Mouse (Mus musculus) midbrain, postnatal 0 days (tissue): ENCODE results near the gene Ppp2r2c. TPM values are rescaled to one million over a fixed set of nuclear protein-coding genes. Genes with fewer than 3 reads are reported as not detected.

Source experiments
- ATAC-seq: fragments of 200-750 bp; cut with Nextera tagmentation; 2 replicates; pipeline ENCODE4 v1.8.0; 2017; ENCODE audit warnings: moderate number of reproducible peaks, mild to moderate bottlenecking, moderate TSS enrichment, moderate library complexity; ENCODE audit not compliant: low FRiP score
- DNase-seq: peaks from one replicate; pipeline ENCODE4 v3.0.0-alpha.2; 2015; ENCODE audit warnings: low spot score
- H3K27ac ChIP-seq: fragments of 300-500 bp; sonication (generic); 2 replicates; pipeline ENCODE4 v1.5.1; 2014; ENCODE audit warnings: low read depth, mild to moderate bottlenecking, low read length, mixed read lengths
- H3K27me3 ChIP-seq: fragments of 300-500 bp; sonication (generic); 2 replicates; pipeline ENCODE4 v1.6.1; 2014; ENCODE audit warnings: low read length, control low read depth, mixed read lengths; ENCODE audit not compliant: insufficient read depth
- H3K36me3 ChIP-seq: fragments of 300-500 bp; sonication (generic); 2 replicates; pipeline ENCODE4 v1.6.1; 2014; ENCODE audit warnings: low read length, control low read depth, mixed read lengths; ENCODE audit not compliant: insufficient read depth
- H3K4me1 ChIP-seq: fragments of 300-500 bp; sonication (generic); 2 replicates; pipeline ENCODE4 v1.6.1; 2014; ENCODE audit warnings: mild to moderate bottlenecking, control low read depth, antibody characterized with exemption, low read length, mixed read lengths; ENCODE audit not compliant: insufficient read depth
- H3K4me2 ChIP-seq: fragments of 300-500 bp; sonication (generic); 2 replicates; pipeline ENCODE4 v1.6.1; 2014; ENCODE audit warnings: low read depth, mild to moderate bottlenecking, low read length, mixed read lengths; ENCODE audit not compliant: poor library complexity, severe bottlenecking
- H3K4me3 ChIP-seq: fragments of 300-500 bp; sonication (generic); 2 replicates; pipeline ENCODE4 v1.5.1; 2014; ENCODE audit warnings: low read depth, mild to moderate bottlenecking, low read length, moderate library complexity
- H3K9ac ChIP-seq: fragments of 300-500 bp; sonication (generic); replicated peaks from 2 replicates; pipeline ENCODE4 v1.6.1; 2014; ENCODE audit warnings: mild to moderate bottlenecking, low read length, moderate library complexity, mixed read lengths; ENCODE audit not compliant: poor library complexity, severe bottlenecking
- H3K9me3 ChIP-seq: fragments of 300-500 bp; sonication (generic); 2 replicates; pipeline ENCODE4 v1.6.1; 2016; ENCODE audit warnings: low read length, control low read depth
- CTCF ChIP-seq: IDR thresholded peaks from 2 replicates; pipeline ENCODE4 v1.5.1; 2016; ENCODE audit warnings: antibody characterized with exemption, mild to moderate bottlenecking
- WGBS: fragments of 180-500 bp; shearing (Covaris S2); extraction: QIAGEN DNeasy Blood & Tissue Kit; methylation state at CpG from one replicate; pipeline ENCODE4 v1.1.7; 2014; 5-methylcytosine and 5-hydroxymethylcytosine counted together
- polyA plus RNA-seq: library from polyadenylated mRNA; unstranded; fragments of >200 nt; fragmentation: Nextera tagmentation; extraction: Ambion mirVana; gene quantifications from 2 replicates; pipeline ENCODE4 v1.2.1, GENCODE M21; 2015
- total RNA-seq: library from RNA; depleted of rRNA; stranded (reverse); fragments of >200 nt; gene quantifications from 2 replicates; pipeline ENCODE4 v1.2.3, GENCODE M21; 2014

Ppp2r2c gene
- total and polyA plus RNA-seq, 2 experiments from 2014 or later, result 91.8 to 231 TPM

GRCm38 (mm10) chr5:36950871-36951270 is 82.6 kb downstream of the Ppp2r2c start:
- H3K4me1 ChIP-seq, result peaks cover 3% of the 10 kb centered on the region; the same call in 1 of the 2 replicates
- no peak overlapping the region for H3K4me3 ChIP-seq
- H3K27me3 ChIP-seq, result no peaks in the 10 kb centered on the region
- 59% methylated on average over 2 of the region's 2 CpGs for WGBS
- H3K4me2 ChIP-seq, result no peak overlapping the region
- ATAC-seq (no peak), DNase-seq (no peak)
- peak; percentile 58 for TF ChIP-seq CTCF
- no peaks in the 10 kb centered on the region for H3K9me3 ChIP-seq
- no peak overlapping the region for H3K27ac ChIP-seq
- H3K36me3 ChIP-seq, result peaks cover 40% of the 10 kb centered on the region
- H3K9ac ChIP-seq, result no peak overlapping the region

- no peaks in the 10 kb centered on the region for H3K27me3 ChIP-seq
- no peaks in the 10 kb centered on the region for H3K9me3 ChIP-seq
- no peak for TF ChIP-seq CTCF
- no peaks in the 10 kb centered on the region for H3K4me1 ChIP-seq
- no peak overlapping the region for H3K9ac ChIP-seq
- DNase-seq (no peak), ATAC-seq (no peak)
- H3K27ac ChIP-seq, result no peak overlapping the region
- peaks cover 37% of the 10 kb centered on the region for H3K36me3 ChIP-seq
- 91% methylated on average over 15 of the region's 15 CpGs for WGBS
- no peak overlapping the region for H3K4me2 ChIP-seq
- no peak overlapping the region for H3K4me3 ChIP-seq
These were observed 84.0 kb downstream of the Ppp2r2c start for GRCm38 (mm10) chr5:36952311-36952710.

- DNase-seq, result no peak
- no peak for ATAC-seq
- 24% methylated on average over 4 of the region's 4 CpGs for WGBS
- peak; percentile 63 for TF ChIP-seq CTCF
- H3K9me3 ChIP-seq, result no peaks in the 10 kb centered on the region
- peaks cover 3% of the 10 kb centered on the region; the same call in 1 of the 2 replicates for H3K4me1 ChIP-seq
- peaks cover 22% of the 10 kb centered on the region for H3K36me3 ChIP-seq
- H3K27me3 ChIP-seq, result no peaks in the 10 kb centered on the region
- no peak overlapping the region for H3K27ac ChIP-seq
- H3K4me2 ChIP-seq, result no peak overlapping the region
- H3K4me3 ChIP-seq, result no peak overlapping the region
- H3K9ac ChIP-seq, result no peak overlapping the region
These were observed 87.1 kb downstream of the Ppp2r2c start for GRCm38 (mm10) chr5:36955366-36955765.

DNA sequence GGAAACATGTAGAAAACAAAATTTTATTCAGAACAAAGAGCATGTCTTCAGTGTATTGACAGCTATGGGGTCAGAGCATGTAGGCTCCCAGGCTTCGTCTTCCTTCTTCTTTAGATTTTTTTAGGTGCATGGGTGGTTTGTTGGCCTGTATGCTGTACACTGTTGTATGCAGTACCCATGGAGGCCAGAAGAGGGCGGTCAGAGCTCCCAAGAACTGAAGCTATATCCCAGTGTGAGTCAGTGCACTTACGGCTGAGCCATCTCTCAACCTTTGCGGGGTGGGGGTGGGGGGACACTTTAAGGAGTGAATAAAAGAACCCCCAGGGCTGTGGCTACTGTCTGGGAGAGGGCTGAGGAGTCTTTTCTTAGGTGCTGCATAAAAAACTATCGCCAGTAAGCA is 90.5 kb downstream of the Ppp2r2c start:
- Histone ChIP-seq H3K27me3 (no peaks in the 10 kb centered on the region), H3K9ac (no peak overlapping the region), H3K4me2 (no peak overlapping the region), H3K36me3 (peaks cover 1% of the 10 kb centered on the region; the same call in 1 of the 2 replicates), H3K9me3 (no peaks in the 10 kb centered on the region), H3K27ac (no peak overlapping the region), H3K4me3 (no peak overlapping the region), H3K4me1 (peaks cover 11% of the 10 kb centered on the region; the same call in 1 of the 2 replicates)
- DNase-seq (peak; percentile 77), ATAC-seq (peak; percentile 62)
- 29% methylated on average over 5 of the region's 5 CpGs for WGBS
- TF ChIP-seq CTCF, result peak; percentile 88

DNA sequence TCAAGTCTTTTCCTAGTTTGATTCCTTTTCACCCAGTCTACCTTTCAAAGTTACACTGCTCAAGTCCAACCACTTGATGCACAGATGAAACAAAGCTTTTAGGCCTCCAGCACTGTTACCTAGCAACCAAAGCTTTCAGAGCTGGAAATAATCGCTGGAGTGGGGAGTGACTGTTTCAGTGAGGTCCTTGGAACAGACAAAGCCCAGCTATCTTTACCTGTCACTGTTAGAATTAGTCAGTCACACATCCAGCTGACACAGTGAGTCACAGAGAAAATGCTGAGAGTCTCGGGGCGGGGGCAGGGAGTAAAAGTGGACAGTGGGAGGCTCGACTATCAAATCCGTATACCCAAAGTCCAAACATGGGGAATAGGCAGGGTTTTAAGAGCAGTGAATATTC is 92.2 kb downstream of the Ppp2r2c start:
- Histone ChIP-seq H3K36me3 (no peaks in the 10 kb centered on the region), H3K27ac (peak overlapping the region; percentile 75), H3K4me2 (no peak overlapping the region), H3K4me1 (peaks cover 11% of the 10 kb centered on the region; the same call in 1 of the 2 replicates), H3K4me3 (no peak overlapping the region), H3K9me3 (no peaks in the 10 kb centered on the region), H3K27me3 (no peaks in the 10 kb centered on the region), H3K9ac (peak overlapping the region; percentile 13; the same call in 1 of the 2 replicates)
- 13% methylated on average over 5 of the region's 5 CpGs for WGBS
- peak; percentile 45 for ATAC-seq
- no peak for TF ChIP-seq CTCF
- peak; percentile 82 for DNase-seq

DNA sequence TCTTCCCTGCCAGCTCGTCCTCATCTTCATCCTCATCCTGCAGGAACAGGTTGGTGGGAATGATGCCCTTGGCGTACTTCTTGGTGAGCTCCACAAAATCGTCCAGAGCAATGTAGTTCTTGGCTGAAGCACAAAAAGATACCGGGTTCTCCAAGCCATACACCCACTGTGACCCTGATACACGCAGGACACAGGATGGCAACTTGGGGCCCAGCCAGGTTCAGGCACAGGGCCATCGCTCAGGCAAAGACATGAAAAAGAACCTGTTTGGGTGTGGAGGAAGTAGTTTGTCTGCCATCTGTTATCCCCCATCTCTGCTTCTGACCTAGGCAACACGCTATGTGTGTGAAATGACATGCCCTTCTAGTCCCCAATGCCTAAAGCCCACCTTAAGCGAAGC is 103.3 kb downstream of the Ppp2r2c start:
- 86% methylated on average over 8 of the region's 8 CpGs for WGBS
- H3K9ac ChIP-seq, result no peak overlapping the region
- H3K4me3 ChIP-seq, result no peak overlapping the region

More for the DNA sequence above, 103.3 kb downstream of the Ppp2r2c start:
- Histone ChIP-seq H3K27ac (no peak overlapping the region), H3K9me3 (no peaks in the 10 kb centered on the region), H3K4me2 (no peak overlapping the region), H3K36me3 (peaks cover 17% of the 10 kb centered on the region), H3K27me3 (no peaks in the 10 kb centered on the region), H3K4me1 (no peaks in the 10 kb centered on the region)
- ATAC-seq, result no peak
- no peak for DNase-seq
- no peak for TF ChIP-seq CTCF
